Mouse (Mus musculus): ENCODE data around the gene Olfr90.

- TF ChIP-seq CTCF (IDR thresholded peaks at IDR 0.05; ENCODE audit: low read depth) (no peak), EP300 (IDR thresholded peaks at IDR 0.05; ENCODE audit: low read depth) (no peak)
These were observed 37.9 kb downstream of the Olfr90 start for GRCm38 (mm10) chr17:37050399-37050798.

Measured in heart, postnatal 0 days (tissue).